Mouse (Mus musculus) erythroid progenitor cell, adult 5-6 weeks (primary cell): ENCODE data around the gene Sestd1. TPM values are rescaled to one million over a fixed set of nuclear protein-coding genes. Genes with fewer than 3 reads are reported as not detected.

Source experiments
- ATAC-seq: replicated peaks from 2 replicates; pipeline ENCODE4 v1.8.0; 2016; ENCODE audit warnings: moderate number of reproducible peaks, mild to moderate bottlenecking, moderate TSS enrichment, inconsistent platforms; ENCODE audit not compliant: poor library complexity, low FRiP score, severe bottlenecking
- total RNA-seq, 2 experiments: library from RNA; stranded (forward) in 1 of 2; stranded (reverse) in 1 of 2; fragments of 150-400 nt in 1 of 2; fragments of 186-747, 209-891 nt in 1 of 2; gene quantifications; 2 replicates each; pipeline versions ENCODE4 v1.2.3 to v1.2.4; 2015 to 2017; ENCODE audit warnings: low replicate concordance in 2 of 2

Sestd1 gene
- under 0.01 and 0.36 TPM in 2 replicates for total RNA-seq (2015; ENCODE audit: low replicate concordance)
- 0.45 TPM in 1 of 2 replicates, not detected in the other for total RNA-seq (2017; ENCODE audit: low replicate concordance)

DNA sequence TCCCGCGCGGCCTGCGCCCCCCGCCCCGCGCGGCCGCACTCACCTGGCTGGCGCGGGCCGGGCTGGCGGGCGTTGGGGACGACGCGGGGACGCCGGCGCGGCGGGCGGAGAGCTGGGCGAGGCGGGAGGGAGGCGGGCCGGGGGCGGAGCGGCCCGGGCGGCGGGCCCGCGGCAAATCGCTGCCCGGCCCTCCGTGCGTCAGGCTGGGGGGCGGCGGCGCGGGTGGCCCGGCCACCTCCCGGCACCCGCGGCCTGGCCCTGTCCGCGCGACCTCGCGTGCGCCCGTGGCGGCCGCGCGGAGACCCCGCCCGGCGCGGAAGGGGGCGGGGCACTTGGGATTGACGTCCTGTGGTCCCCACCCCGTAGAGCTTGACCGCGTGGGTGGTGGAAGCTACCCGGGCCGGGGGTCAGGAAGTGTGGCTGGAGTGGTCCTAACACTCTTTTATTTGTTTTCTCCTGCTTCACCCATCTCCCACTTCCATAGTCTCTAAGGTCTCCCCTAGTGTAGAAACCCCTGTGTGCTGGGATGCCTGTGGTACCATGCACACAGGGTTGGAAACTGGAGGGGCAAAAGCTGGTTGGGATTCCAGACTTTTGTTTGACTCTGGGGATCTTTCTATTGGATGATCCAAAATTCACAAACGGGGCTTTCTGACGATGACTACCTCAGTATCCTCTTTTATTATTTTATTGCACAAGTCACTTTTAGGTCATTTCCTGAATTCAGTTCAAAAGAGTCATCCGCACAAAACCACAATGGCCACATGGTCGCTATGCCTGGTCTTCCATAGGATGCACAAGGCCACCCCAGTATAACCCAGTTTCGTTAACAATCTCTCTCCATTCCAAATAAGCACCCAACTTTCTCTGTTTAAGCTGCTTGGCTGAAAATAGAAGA lies at the start of gene Sestd1:
Sestd1 (minus strand) TSS at position 81 of the 898 bp plus-strand sequence.
- no peak for ATAC-seq

DNA sequence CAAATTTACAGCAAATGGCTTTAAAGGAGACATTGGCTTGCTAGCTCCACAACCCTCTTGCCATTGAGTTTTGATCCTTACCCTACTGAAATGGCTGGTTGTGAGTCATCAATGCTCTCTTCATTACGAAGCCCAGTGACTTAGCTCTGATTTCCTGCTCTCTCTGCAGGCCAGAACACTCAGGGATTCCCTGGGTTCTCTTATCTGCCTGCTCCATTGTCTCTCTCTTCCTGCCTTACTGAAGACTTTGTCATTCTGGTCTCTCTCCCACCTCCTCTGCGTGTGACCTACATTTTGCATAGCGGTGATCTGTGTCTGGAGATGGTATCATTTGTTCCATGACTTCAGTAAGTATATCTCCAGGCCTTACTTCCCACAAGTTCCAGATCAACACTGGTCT lies 46.9 kb upstream of the Sestd1 start:
- no peak for ATAC-seq

DNA sequence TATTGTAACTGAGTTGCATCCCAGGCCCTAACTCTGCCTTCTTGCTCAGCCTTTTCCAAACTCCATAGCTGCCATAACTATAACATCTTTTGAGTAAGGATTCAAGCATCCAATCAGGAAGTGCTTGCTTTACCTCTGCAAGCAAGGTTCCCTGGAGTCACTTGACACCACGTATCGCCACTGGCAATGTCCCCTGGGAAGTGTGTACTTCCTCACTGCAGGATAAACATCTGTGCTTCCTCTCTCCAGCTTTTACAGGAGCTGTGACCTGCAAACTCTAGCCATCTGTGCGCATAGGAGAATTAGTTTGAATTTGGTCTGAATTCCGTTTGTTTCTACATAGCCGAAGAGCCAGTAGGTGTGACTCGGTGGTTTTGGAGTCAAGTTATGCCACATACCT lies 43.3 kb upstream of the Sestd1 start:
- ATAC-seq = no peak

DNA sequence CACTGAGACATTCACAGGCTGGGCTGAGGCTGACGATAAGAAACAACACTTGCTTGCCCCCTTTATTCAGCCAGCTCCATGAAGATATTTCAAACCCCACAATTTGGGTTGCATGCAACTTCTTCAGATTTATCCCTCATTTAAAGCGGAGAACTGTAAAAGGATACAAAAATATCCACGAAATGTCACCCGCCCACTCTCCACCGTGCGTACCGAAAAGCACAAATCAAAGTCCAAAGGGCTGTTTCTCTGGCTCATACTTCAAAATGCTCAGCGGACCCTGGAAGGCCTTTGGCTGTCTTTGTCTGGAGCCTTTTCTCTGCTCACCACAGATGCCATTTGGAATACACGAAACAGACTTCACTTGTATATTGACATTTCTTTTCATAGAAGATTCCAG lies 42.8 kb upstream of the Sestd1 start:
- no peak for ATAC-seq

DNA sequence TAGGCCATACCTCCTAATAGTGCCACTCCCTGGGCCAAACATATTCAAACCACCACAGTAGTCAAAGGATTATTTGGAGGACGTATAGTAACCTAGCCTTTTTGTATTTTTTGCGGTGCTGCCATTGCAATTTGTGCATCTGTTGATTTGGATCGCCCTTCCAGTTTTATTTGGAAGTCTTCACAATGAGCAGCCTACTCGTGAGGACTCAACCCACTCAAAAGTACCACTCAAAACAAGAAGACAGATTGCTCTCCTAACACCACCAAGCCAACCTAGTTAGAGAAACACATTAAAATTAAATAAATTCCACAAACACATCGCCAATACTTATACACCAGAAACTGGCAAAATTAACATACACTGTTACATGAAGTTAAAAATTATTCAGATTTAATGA lies 38.8 kb upstream of the Sestd1 start:
- no peak for ATAC-seq

DNA sequence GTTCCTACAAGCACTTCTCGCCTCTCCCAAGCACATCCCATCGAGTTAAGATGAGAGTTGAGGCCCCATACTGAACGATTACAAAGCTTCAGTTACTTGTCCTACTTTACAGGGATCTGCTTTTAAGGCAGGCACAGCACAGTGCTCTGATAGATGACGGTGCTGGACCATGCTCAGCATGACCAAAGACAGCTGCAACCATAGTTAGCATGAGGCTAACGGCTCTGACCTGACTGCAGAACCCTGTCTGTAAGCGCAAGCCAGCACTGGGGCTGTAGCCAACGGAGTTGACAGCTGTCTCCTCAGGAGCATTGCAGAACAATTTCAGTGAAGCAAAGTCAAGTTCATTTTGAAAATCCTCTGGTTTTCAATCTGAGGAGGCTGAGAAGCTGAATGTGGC lies 36.6 kb upstream of the Sestd1 start:
- ATAC-seq = no peak

DNA sequence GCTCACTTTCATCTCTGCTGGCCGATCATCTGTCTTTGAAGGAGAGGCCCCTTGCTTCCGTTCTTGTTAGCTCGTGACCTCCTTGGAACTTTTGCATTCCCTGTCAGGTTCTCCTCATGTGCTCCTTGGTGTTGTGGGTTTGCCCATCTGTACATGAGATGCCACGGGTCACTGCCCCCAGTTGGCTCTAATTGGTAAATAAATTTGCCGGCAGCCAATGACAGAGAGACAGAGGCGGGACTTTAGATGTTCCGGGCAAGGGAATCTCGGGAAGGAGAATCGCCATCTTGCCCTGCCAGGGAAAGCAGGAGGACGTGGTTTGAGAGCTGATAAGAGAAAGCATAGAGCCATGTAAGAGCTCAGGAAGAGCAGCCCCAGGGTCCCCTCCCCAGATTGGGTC lies 33.5 kb upstream of the Sestd1 start:
- ATAC-seq = no peak

DNA sequence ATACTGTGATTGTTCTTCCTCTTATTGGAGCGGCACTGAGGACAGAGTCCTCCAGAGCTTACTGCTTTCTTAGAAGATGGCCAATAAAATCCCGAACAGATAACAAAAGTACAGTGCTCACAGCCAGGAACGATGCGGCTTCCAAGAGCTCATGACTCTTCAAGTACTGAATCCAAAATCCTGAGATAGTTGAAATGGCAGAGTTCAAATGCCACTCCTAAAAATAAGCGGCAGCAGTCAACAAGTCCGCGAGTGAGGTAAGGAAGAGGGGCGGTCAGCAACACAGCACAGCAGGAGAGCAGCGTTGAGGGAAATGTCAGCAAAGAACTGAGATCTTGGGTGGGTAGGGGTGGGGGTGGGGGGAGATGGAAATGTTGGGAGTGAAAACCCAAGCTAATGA lies 32.2 kb upstream of the Sestd1 start:
- ATAC-seq = no peak

DNA sequence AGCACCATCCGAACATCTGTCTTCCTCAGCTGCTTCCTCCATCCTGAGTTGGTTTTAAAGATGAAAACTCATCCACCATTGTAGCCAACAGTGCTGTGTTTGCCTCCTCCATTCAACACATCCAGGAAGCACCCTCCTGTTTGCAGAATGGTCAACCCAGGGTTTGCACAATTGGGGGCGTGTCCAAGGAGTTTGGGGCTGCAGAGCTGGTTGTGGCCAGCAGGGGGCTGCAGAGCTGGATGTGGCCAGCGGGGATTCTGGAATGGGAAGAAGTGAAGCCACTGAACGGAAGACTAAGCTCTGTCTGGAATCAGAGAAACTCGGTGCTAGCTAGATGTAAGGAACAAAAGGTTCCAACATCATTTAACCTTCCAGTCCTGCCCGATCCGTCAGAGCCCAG lies 28.9 kb upstream of the Sestd1 start:
- no peak for ATAC-seq

DNA sequence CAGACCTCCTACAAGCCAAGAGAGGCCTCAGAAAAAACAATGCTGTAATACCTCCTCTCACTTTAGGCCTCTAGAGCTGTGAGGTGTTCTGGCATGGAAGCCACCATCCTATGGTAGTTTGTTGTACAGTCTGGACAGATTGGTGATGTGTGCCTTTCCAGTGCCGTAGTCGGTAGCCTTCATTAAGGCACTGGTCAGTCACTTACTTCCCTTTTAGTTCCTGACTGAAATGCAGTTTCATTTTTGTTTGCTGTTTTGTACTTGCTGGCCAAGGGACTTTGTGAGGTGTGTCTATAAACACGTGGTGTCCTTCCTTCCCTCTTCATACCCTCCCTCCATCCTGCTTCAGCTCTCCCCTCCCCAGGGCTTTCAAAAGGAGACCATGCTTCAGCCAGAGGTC lies 24.1 kb upstream of the Sestd1 start:
- no peak for ATAC-seq

DNA sequence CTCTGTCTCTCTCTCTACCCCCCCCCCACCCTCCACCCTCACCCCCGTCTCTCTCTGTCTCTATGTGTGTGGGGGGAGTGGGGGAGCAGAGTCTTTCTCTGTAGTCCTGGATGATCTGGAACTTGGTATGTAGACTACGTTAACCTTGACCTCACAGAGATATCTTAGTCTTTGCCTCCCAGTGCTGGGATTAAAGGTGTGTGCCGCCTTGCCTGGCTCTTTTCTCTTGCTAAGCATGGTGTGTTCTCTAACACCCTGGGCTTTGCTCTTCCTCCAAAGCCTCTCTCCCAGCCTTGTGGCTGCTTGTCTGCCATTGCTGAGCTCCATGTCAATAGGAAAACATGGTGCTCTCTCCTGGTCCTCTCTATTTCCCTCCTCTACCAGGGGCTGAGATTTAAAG lies 23.3 kb upstream of the Sestd1 start:
- no peak for ATAC-seq

DNA sequence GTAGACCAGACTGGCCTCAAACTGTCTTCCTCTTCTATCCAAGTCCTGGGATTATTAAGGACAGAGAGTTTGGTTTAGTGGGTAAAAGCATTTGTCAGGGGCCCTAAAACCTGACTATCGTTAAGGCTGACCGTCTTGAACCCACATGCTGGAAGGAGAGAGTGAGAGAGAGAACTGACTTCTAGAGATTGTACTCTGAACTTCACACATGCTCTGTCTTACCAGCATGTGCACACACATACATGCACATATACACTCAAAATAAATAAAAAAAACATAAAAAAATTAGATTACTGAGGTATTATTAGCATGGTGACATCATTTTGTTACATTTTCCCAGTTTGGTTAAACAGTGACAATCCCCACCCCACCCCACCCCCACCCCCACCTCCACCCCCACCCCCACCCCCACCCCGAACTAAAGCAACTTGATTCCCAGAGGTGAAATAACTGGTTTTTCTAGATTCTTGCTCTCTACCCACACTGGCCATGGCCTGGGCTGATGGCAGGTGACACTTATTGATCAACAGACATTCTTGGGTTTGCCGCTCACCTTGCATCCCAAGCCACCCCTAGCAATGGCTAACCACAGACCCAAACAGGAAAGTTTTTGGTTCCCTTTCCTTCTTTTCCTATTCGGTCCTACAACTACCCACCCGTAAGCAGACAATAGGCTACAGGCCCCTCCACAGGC lies 22.4 kb upstream of the Sestd1 start:
- ATAC-seq = no peak

DNA sequence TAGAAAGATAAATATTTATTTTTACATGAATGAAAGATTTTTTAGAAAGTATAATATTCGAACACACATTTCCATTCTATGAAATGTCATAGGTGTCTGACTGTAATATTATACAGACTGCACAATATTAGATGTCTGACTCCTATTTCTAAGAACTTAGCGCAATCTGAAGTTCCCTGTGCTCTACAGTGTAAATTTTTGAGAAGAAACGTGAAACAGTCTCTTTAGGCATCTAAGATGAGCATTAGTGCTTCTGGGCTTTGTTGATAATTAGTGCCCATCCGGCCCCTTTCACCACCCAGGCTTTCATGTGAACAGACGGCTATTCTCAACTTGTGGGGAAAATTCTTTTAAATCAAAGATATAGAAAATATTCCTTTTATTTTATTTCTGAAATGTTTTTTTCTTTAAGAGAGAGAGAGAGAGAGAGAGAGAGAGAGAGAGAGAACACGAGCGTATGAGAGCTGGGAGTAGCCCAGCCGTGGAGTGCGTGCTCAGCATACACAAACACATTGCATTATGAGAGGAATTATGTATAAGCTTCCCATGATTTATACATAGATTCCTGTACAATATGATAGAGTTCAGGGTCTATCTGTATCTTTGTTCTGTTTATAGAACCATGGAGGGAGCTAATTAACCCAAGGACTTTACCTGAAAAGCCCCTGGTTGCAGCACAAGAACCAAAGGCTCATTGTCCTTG lies 21.4 kb upstream of the Sestd1 start:
- ATAC-seq = no peak

DNA sequence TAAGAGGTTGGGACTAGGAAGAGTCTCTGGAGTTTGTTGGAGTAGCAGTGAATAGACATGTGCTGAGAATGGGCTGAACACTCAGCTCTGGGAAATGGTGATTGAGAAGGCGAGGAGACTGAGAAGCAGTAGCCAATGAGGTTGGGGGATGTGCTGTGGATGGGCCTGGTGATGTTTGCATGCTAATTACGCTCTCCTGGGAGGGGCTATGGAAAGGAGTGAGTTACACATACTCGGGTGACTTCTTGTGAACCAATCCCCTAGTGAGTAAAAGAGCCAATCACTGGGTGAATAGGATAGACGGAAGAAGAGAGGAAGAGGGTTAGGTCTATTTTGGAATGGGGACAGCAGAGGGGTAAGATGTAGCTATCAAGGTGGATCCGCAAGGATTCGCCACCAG lies 9.3 kb upstream of the Sestd1 start:
- no peak for ATAC-seq

DNA sequence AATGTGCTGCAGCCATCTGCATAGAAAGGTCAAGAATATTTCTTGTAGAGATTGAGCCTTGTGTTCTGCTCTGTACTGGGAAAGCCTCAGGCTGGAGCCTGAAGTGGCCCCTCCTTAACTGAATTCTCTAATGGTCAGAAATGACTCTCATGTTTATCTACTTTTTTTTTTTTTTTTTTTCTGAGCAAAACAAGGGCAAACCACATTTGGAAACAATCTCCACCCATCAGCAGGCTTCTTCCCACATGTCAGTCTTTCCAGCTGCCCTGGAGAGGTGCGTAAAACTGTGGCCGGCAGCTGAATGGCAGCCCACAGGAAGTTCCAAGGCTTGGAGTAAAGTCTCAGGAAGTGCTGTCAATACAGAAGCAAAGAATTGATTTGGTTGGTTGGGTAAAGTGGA lies 6.4 kb upstream of the Sestd1 start:
- no peak for ATAC-seq

DNA sequence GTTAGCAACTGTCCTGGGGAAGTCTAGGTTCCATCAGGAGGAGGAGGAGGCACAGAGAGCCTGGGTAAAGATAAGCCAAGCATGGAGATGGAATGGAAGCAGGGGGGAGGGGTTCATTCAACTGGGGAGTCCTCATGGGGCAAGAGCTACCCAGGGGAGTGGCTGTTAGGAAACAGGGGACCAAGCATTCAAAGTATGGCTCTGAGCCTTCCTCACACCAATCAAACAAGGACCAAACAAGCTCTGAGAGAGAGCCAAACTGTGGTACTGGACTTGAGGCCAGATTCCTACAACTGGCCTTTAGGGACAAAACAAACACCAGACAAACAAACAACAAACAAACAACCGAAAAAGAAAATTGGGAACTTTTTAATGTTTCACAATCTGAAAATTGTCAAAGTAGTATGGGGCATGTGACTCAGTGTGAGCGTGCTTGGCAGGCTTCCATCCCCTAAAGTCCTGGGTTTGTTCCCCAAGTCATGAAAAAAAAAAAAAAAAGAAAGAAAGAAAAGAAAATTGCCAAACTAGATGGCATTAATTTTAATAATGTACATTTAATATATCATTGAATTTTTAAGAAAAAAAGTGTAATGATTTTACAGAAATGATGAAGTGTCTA lies 4.0 kb upstream of the Sestd1 start:
- ATAC-seq = no peak

DNA sequence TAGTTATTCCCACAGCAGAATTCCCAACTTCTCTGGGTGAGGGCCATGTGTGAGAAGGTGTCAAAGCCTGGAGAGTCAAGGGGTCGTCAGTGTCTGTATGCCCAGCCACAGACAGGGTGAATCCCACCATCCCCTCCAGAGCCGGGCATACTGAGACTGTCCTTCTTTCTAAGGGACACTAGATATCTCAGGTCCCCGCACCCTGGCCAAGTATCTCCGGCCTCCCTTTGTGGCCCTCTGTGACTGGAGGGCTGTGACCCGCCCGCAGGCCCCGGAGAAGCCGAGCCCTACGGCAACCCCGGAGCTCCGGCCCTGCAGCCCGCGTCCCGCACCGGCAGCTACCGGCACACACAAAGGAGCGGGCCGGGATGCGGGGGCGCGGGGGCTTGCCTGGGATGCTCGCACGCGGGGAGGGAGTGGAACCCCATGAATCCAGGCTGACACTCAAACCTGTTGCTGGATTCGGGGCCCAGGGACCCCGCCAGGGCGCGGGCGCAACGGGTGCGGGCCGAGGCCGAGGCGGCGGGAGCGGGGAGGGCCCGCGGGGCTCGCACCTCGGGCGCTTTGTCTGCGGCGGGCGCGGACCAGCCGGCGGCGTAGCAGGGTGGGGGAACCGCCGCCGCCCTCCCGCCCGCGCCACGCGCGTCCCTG lies 406 bp downstream of the Sestd1 start:
- no peak for ATAC-seq

DNA sequence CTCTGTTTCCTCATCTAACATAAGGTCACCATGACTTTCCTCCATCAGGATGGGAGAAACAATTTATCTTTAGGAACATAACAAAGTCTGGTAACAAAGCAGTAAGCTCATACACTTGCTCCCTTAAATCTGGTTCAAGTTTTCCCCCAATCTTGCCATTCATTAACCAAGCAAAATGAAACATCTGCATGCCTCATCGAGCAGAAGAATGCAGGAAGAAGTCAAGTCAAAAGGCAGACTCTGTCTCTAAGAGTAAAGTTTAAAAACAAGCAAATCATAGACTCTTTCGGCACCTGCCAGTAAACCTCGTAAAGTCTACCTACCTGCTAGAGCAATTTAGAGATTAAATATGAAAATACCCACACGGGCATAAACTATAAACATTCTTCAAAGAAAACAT lies 3.1 kb downstream of the Sestd1 start:
- ATAC-seq = no peak

DNA sequence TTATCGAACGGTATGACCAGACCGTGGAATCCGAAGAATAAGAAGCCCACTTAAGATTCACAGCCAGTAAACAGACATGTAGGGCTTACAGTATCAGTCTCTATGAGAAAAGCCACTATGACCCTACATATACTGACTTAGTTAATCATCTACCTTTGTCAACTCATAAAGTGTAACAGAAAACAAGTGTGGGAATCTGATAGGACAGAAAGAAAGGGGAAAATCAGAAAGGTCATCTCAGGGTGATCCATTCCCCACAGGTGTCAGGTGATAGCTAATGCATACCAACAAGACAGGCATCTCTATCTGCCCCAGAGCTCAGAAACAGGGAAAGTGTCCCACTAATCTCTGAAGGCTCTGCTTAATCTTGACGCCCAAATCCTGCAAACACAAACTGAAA lies 4.5 kb downstream of the Sestd1 start:
- ATAC-seq = no peak
